Mouse (Mus musculus) kidney, postnatal 25 days (tissue): Measurements from ENCODE around the gene Trappc2l.

Source experiments
- DNase-seq, 2 experiments: peaks; one replicate each; pipeline ENCODE4 v3.0.0; 2021; ENCODE audit warnings: mixed read lengths in 2 of 2

Trappc2l gene

DNA sequence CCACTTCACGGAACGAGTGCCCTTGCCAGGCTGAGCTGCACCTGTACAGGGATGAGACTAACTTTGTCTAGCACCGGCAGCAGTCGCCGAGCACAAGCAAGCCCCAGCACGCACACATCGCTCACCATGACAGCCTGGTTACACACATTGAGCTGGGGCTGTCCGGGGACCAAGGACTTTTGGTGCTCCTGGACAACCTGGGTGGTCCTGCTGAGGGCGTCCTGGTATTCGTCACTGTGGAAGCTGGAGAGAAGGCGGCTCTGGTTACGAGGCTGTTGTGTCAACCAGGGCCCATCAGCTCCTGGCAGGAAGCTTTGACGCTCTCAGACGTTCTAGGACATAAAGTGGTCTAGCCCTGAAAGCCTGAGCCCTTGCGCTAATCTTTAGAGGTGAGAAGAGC is 30.5 kb upstream of the Trappc2l start:
- no peak for DNase-seq

DNA sequence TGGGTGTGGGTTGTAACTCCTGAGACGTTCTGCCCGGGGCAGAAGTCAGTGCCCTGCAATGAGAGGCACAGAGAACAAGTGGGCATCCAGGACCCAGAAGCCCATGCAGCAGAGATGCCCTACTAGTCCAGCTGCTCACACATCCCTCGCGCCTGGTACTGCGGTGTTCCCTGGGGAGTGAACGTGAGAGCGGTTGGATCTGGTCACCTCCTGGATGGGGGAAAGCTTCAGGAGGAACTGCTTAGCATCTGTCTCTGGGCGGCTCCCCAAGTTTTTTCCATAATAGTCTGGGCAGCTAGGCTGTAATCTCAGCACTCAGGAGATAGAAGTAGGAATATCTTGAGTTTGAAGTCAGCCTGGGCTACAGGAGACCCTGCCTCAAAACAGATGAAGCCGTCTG is 26.5 kb upstream of the Trappc2l start:
- no peak for DNase-seq

DNA sequence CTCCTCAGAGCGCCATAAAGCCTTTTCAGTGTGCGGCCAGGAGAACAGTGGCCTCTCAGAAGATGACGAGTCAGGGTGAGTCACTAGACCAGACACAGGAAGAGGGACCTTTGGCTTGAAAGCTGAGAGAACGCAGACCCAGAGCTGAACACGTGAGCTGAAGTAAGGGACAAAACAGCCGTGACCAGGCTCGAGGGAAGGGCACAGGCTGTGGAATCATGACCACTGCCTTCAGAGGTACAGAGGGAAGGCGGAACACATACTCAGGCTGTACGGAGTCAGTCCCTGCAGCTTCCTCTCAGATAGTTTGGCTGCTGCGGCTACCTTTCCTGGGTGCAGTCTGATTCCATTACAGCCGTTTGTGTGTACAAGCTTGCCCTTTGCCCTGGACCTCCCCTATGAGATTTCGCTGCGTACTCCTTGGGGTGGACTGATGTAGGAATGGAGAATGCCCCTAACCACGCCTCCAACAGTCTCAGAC is 26.0 kb upstream of the Trappc2l start:
- no peak for DNase-seq

DNA sequence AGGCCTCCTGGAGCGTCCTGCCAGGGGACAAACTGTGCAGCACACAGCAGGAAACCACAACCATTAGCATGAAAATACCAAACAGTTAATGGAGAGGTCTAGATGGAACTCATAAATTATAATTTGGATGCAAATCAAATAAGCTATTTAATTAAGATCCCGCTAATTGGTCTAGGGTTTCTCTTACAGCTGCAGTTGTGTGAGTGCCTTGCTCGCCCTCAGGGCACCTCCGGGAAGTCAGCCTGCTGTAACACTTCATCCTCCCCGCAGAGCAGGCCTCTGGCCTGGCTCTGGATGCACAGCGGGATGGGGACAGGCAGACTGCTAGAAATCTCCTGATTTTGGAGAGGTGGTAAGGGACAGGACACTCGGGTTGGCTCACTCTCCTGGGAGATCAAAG is 25.3 kb upstream of the Trappc2l start:
- no peak for DNase-seq

DNA sequence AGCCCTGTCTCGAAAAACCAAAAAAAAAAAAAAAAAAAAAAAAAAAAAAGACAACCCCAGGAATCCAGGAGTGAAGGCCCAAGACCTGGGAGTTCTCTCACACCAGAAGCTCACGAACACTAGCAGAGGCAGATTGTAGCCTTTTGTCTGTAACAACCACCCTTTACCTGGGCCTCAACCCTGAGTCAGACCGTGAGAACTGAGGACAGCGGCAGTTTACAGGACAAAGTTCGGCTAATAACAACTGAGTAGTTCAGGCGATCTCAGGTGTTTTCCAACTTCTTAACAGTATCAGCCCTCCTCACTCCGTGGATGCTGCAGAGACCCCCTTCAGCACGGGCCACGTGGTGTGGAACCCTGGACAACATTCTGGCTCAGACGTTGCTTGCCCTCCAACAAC is 24.7 kb upstream of the Trappc2l start:
- DNase-seq = no peak

DNA sequence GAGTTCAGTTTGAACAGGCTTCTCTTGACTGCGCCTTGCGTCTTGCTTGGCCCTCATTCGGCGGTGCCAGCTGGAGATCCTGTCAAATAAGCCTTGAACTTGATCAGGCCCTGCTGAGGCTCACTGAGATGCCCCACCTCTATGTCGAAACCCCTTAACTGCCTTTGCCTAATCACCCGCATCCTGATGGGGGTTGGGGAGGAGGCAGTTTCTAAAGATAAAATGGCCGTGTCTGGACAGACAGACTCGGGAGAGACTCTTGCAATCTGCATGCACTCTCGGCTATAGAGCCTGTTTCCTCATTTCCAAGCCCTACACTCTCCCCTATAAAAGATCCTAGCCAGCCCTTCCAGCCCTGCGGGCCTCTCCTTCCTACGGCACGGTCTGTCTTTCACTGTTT is 18.2 kb upstream of the Trappc2l start:
- DNase-seq = no peak

DNA sequence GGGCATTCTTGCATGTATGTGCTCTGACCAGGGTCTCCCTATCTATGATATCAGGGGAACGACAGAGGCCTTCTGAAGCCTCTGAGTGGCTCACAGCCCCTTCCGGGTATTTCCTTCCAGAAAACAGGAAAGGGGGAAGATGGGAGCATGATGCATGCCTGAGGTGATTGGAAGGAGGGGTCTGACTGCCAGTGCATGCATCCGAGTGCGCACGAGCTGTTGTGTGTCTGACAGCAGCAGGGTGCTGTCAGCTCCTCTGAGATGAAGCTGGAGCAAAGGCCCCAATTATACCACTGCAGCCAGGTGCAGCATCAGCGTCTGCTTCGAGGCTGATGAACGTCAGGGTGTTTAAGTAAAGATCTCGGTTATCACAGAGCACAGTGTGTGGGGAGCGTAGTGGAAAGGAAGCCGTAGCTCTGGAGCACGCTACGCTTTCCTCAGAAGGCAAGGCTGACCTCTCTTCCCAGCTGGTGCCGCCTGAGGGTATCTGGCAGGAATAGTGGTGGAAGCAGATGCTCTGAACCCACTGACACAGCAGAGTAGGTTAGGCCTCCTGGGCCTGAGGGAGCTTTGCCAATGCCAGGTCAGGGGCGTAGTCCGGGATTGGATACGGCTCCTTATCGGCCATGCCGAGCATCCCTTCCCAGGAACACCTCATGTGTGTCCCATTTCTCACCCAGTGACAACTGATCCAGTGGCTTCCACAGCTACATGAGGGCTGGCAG is 17.5 kb upstream of the Trappc2l start:
- DNase-seq = no peak

DNA sequence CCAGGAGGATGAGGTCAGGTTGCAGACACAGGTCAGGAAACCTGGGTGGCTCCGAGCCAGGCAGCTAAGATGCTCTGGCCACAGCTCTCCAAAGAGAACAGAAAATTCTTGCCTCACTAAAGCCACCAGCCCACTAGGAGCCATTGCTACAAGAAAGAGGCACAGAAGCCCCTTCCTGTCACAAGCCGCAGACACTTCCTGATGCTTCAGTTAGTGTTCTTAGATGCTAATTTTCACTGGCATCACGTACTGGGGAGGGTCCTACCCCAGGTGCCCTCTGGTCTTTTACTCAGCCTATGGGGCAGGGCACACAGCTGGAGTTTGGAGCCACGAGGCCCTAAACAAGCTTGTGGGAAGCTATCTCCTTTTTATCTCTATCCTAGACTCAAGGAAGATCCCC is 15.4 kb upstream of the Trappc2l start:
- no peak for DNase-seq

DNA sequence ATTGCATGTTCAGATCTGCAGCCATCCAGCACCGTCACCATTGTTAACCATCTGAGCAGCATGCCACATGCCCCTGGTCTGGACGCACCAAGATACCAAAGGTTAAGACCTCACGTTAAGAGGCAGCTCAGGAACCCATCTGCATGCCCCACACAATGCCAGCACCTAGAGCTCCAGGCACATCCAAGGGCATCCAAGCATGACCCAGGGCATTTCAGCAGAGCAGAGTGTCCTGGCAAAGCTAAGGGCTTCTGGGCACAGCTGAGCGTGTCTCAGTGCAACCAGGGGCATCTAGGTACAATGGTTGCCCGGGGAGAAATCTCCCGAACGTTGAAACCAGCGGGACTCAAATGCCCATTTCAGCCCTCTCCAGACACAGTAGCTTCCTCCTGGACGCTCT is 10.8 kb upstream of the Trappc2l start:
- DNase-seq = peak; percentile 66 to 89

DNA sequence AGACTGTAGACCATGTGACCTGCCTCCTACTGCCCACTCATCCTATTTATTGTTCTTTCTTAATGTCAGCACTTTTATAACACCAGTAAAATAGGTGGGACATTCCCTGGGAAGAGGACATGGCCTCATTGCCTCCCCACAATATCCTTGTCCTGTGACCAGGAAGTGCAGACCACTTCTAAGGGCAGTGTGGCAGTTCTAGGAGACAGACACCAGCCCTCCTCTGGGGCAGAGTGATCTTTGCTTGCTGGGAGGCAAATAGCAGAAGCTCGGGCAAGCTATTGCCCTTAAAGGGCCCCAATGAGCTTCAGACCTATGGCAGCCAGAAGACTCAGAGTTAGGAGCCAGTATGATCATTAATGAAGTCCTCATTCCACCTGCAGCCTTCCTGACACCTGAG is 6.8 kb upstream of the Trappc2l start:
- no peak for DNase-seq

DNA sequence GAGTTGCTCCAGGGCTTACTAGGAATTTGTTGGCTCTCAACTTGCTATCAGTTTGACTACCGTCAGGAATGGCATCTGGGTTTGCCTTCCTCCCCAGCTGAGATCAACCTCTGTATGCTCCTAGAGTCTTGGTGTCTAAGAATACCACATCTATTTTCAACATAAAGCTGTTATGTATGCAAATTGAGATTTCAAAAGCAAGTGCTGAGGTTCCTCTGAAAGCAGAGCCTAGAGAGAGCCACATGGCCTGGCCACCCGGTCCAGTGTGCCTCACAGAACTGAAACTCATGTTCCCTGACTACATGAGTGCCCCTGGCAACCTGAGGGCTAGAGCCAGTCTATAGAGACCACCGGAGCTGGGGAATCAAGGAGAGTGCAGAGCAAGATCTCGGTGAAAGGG is 6.1 kb upstream of the Trappc2l start:
- no peak for DNase-seq

DNA sequence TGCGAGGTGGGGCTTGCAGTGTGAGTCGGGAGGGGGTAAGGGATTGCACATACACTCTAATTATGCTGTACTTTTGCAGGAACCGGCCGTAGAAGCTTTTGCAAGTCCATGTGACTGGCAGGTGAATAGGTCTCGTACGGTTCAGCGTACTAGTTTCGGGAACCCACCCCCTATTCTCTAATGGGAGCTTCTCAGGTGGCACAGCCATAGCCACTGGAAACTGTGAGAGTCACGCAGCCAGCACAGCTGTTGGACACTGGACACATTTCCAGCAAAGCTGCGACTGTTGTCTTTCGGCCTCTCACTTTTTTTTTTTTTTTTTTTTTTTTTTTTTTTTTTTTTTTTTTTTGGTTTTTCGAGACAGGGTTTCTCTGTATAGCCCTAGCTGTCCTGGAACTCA is 4.6 kb upstream of the Trappc2l start:
- no peak for DNase-seq

DNA sequence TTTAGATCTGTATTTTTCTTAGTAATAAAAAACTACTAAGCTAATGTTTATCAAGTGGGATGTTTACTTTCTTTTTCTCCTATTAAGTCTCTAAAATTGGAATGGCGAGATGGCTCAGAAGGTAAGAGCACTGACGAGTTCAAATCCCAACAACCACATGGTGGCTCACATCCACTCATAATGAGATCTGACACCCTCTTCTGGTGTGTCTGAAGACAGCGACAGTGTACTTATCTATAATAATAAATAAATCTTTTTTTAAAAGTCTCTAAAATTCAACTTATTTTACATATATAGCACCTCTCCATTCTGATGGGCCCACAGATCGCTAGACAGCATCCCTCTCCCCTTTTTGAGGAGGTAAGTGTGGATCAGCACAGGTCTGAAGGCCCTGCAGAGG is 1.2 kb upstream of the Trappc2l start:
- no peak for DNase-seq

DNA sequence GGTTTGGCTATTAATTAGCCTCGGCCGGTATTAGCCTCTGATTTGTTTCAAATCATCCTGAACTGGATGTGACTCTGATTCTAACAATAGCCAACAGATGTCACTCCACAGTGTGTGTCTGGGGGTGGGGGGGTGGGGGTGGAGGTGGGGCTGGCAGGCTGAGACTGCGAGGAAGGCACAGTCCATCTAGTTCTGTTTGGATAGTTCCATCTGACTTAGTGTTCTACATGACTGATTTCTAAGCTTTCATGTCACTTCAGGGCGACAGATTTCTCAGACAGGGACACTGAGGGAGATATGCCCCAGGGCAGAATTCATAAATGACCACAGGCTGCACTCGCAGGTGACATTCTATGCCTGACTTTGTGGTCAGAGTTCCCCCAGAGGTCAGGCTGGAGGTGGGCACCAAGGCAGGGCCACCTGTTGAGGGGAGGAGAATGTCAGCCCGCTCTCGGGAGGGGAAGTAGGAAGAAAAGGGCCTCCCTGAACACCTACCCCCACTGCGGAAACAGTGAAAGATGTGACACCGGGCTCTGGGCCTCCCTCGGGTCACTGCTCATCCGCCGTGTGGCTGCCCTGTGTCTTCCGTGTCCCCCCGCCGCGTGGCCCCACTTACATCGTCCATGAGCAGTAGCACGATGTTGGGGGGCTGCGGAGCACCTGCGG is 695 bp upstream of the Trappc2l start:
- no peak for DNase-seq

DNA sequence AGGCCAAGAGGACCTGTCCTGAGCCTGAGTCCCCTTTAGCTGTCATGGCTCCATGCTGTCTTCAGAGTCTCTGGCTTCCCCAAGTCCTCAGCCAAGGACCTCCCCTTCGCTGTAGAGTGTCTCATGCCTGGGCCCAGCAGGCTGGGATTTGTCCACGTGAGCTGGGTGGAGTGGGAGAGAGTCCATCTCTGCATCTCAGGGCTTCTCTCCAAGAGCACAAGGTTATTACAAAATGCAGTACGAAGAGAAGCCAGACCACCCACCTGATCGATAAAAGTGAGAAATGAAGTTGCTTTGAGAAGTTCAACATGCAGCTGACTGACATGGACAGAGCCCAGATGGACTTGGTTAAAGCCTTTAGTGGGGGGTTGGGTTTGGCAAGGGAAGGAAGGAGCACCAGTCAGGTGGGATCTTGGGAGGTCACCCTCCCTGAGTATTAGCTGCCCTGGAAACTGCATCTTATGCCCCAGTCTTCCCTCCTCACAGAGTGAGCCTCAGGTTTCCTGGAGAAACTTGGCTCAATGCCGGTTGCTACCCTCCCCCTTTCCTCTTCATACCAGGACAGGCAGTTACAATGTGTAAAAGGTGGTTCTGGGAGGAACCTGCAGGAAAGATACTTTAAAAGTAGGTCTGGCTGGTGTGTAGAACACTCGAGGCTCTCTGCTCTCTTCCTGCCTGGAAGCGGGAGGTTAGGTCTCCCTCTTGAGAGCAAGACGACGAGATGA is 4.9 kb downstream of the Trappc2l start:
- no peak for DNase-seq

DNA sequence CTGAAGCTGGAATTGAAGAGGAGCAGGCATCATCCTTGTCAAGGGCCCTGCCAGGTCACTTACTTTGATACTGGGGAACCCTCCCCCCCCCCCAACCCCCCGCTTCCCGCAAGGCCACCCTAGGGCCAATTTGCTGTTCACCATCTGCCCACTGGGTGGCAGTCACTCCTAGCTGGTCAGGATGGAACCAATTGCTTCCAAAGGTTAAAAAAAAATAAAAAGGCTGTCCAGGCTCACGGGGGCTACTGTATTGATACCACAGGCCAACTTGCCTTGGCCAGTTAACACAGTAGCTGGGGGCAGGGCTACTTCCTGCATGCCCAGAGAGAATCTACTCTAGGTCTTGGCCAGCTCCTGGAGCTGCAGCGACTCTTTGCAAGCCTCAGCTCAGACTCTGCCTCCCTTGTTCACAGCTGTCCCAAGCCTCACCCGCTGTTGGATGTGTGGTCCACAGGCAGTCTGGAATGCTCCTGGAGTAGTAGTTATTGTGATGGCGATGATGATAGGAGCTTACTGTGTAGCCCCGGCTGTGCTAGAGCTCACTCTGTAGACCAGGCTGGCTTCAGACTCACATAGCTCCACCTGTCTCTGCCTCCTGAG is 6.6 kb downstream of the Trappc2l start:
- DNase-seq = peak; percentile 87 to 92

DNA sequence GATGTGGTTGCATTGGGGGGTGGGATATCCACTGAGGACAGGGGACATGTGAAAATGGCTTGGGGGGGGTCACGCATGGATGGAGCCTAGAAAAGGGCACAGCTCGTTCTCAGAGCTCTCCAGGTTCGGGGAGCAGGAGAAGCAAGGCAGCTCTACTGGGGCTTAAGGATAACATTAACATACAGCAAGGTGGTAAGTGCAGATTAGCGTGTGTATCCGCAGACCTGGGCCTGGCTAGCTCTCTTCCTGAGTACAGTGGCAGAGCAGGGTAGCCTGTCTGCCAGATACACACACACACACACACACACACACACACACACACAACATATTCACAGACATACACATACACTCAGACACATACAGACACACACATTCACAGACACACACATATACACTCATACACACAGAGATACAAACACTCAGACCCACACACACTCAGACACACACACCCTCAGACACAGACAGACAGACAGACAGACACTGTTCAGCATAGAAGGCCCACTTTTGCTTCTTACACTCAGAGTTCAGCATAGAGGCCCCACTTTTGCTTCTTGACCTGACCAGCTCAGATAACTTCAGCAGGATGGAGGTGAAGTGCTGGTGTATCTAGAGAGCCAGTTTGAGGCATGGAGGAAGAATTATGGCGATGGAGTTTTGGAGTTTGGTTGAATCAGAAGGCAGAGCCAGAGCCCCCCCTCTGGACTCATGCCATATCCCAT is 7.4 kb downstream of the Trappc2l start:
- DNase-seq = no peak

DNA sequence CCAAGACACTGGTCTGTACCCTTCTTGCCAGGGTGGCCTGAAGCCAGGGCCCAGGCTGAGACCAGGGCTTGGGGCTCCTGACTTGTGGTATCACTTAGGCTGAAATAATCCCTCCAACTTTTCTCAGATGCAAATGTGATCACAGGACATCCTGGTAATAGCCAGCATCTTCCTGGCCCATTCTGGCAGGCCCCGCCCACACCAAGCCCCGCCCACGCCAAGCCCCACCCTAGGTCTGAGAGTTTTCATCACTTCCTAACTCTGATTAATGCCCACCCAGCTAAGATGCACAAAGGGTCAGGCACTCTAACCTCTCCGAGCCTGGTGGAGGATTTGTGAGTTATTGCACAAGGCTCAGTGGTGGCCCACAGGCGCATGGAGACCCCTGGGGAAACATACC is 9.0 kb downstream of the Trappc2l start:
- no peak for DNase-seq

DNA sequence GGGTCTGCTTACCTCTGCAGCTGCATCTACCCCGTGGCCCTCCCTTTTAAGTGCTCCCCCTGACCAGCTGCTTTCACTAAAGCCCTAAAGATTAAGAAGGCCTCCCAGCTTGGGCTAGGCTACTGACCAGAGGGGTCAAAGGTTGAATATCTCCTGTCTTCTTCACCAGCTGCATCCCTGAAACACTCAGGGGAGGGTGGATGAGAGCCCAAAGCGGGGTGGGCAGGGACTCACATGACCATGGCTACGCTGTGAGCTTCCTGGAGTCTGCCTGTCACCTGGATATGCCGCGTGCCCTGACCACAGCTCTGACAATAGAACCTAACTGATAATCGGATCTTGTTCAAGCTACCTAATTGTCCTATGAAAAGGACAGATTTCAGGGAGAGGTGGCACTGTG is 11.3 kb downstream of the Trappc2l start, which contains the start of gene Pabpn1l:
TSS of gene Pabpn1l (minus strand) at position 13 of the 400 bp plus-strand sequence.
- DNase-seq = peak in 1 of 2 experiments; percentile 58

DNA sequence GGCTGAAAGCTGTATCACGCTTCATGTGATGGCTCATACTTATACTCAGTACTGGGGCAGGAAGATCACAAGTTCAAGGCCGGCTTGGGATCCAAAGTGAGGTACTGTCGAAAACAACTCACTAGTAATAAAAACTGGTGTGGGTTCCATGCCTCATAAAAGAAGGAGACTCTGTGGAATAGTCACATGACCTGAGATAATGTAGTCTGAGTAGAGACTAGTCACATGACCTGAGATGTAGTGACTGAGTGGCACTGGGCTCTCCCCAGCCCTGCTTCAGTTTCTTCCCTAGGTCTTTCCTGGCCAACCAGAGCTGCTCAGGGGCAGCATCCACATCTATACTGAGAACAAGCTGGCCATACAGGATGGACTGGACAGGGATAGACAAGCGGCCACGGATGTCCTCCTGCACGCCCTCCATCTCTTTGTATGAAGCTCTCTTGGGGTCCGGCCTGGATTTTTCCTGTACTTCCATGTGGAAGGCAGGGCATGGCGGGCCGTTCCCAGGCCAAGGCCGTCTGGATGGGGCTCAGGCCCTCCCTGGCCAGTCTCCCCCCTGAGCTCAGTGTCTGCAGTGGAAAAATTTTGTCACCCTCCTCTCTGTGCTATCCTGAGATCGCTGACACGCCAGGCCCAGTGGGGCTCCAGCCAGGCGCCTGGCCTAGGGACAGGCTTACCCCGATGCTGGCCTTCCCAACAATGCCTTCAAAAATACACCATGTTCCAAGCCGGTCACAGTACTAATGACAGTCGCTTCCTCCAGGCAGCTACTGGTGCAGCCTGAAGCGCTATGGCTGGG is 12.6 kb downstream of the Trappc2l start:
- no peak for DNase-seq

DNA sequence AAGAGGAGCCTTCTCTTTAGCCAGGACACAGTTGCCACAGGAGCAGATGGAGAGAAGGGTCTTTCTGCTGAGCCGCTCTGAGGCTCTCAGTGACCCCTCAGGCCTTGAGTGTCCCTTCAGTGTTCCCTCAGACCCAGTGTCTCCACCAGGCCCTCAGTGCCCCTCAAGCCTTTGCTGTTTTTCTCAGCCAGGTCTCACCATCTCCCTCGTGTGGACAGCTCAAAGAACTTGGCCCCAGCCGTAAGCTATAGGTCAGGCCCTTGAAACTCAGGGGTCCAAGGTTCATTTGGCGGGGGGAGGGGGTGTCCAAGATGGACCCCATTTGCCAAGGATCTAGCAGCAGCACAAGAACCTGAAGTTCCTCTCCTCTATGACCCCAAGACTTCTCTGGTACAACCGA is 13.2 kb downstream of the Trappc2l start:
- DNase-seq = no peak

DNA sequence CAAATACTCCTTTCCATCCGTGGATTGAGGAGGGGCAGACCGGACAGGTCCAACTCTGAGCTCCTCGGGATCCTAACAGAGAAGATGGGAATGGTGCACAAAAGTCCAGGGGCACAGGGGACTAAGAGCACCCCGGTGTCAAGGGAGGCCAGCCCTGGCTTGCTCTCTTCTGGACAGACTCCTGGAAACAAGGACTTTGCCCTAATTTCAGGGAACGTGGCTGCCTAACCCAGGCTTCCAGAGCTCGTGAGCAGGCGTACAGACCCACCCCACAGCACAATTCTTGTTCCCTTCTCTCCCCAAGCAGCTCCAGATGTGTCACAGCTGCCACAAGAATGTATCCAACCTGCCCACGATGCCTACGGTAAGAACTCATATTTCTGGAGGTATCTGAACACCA is 14.4 kb downstream of the Trappc2l start:
- peak in 1 of 2 experiments; percentile 42 for DNase-seq
